ENCODE assay signal across 8 mouse cellular contexts in genomic region chr9:71806422-71806805, GRCm38 (mm10). TPM values are rescaled to one million over a fixed set of nuclear protein-coding genes. Genes with fewer than 3 reads are reported as not detected.
DNase-seq lines count a peak whose midpoint lies in the region; ATAC-seq lines count a peak whose summit lies in the region.

No protein-coding gene starts in this region.

- no peak overlapping the region for H3K9ac ChIP-seq in hindbrain, embryonic 12.5 days

- H3K27ac ChIP-seq in hindbrain, embryonic 12.5 days, result no peak overlapping the region

- H3K36me3 ChIP-seq in hindbrain, embryonic 12.5 days, result no peaks in the 10 kb centered on the region

- peak; percentile 20 for DNase-seq in MEL-GATA-1-ER (ENCODE audit: extremely low read depth, low read depth)
- DNase-seq in cerebellum, adult 11 months, result peak; percentile 84
- DNase-seq in layer of hippocampus, postnatal 36 days, result peak; percentile 54 to 66
- peak; percentile 48 for DNase-seq in skeletal muscle tissue, adult 2 months (ENCODE audit: low read depth, low spot score)
- DNase-seq in yolk sac, embryonic 10.5 days (ENCODE audit: low spot score), result peak; percentile 77

- no peak overlapping the region for H3K4me3 ChIP-seq in hindbrain, embryonic 12.5 days

- WGBS in hindbrain, embryonic 12.5 days, result 10% methylated on average over 2 of the region's 2 CpGs

- no peaks in the 10 kb centered on the region for H3K27me3 ChIP-seq in hindbrain, embryonic 12.5 days

- peaks cover 7% of the 10 kb centered on the region; the same call in 1 of the 2 replicates for H3K4me1 ChIP-seq in hindbrain, embryonic 12.5 days

- H3K9me3 ChIP-seq in hindbrain, embryonic 12.5 days (replicated peaks), result 0 out of 2 replicates have a peak, but pooled peaks cover 2% of the 10 kb centered on the region

- no peak overlapping the region for H3K4me2 ChIP-seq in hindbrain, embryonic 12.5 days (replicated peaks)

- peak; percentile 81; the same call in 1 of the 2 replicates for ATAC-seq in frontal cortex, adult (ENCODE audit: low TSS enrichment)
- peak; percentile 50; the same call in 1 of the 2 replicates for ATAC-seq in hindbrain, embryonic 12.5 days (ENCODE audit: low FRiP score)
- peak; percentile 80 for ATAC-seq in megakaryocyte progenitor cell, adult 5-6 weeks (replicated peaks; ENCODE audit: poor library complexity)

RNA-seq across cellular contexts. Expression of gene Cgnl1, which starts 35.0 kb away (rescaled TPM):
- polyA plus RNA-seq in hindbrain, embryonic 12.5 days (2016; fragmentation: Nextera tagmentation; extraction: Ambion mirVana), result 7.1 and 7.3 TPM in 2 replicates
- 1 to 10 TPM; 8.4 to 10.0 TPM for total RNA-seq in layer of hippocampus, postnatal 36 days (2021)
- total RNA-seq in megakaryocyte progenitor cell, adult 5-6 weeks (2015), result 0.02 and 0.29 TPM in 2 replicates
- 0.24 and 0.29 TPM in 2 replicates for total RNA-seq in megakaryocyte progenitor cell, adult 5-6 weeks (2017)

Comparison
In these comparisons a context has a peak if more than half of its experiments do, and no peak if none do; other contexts are left out.
1. DNase-seq: peak in every context shown above with its lines; median percentile 84 in cerebellum, adult 11 months; 77 in yolk sac, embryonic 10.5 days; 60 in layer of hippocampus, postnatal 36 days; 48 in skeletal muscle tissue, adult 2 months; 20 in MEL-GATA-1-ER.
2. RNA of gene Cgnl1, which starts 35.0 kb away (total RNA-seq): 8.4 to 10.0 TPM in layer of hippocampus, postnatal 36 days; 0.02 to 0.29 TPM in megakaryocyte progenitor cell, adult 5-6 weeks; every median in the first group is over 4 times any median in the second.
3. Peak in every context shown above with its lines, with median percentiles within 50 percentile points of each other: ATAC-seq.